Mouse (Mus musculus): Measurements from ENCODE around the gene Ccer2. TPM values are rescaled to one million over a fixed set of nuclear protein-coding genes. Genes with fewer than 3 reads are reported as not detected.

The Ccer2 gene
- total RNA-seq (2021) = under 1 TPM in 1 of 2 experiments, not detected in 1; 0.41 TPM
- long read RNA-seq, experiment 1 = 0 reads
- long read RNA-seq, experiment 2, partial matches to known transcripts = 1 of 1 reads
- long read RNA-seq, experiment 2, other reads (novel, unspliced or antisense) = 0 of 1 reads

DNA sequence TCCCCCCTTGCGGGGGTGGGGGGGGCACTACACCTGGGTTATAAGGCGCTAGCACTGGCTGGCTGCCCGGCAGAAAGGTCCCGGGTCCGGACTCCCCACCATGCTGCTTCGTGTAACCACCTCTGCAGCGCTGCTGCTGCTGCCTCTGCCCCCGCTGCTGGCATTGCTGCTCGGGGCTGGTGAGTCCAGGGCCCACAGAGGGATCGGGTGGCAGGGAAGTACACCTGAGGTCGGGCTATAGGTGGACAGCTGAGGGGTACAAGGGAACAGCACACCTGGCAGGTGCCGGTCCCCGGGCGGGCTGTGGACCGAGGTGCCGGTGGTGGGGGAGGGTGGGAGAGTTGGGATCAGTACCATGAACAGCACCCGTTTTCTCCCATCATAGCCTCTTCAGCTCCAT lies at the start of gene Ccer2:
Gene Ccer2 (plus strand): TSS at position 96 of the 400 bp plus-strand sequence.
- no peak for DNase-seq (ENCODE audit: low spot score in 2 of 2)

DNA sequence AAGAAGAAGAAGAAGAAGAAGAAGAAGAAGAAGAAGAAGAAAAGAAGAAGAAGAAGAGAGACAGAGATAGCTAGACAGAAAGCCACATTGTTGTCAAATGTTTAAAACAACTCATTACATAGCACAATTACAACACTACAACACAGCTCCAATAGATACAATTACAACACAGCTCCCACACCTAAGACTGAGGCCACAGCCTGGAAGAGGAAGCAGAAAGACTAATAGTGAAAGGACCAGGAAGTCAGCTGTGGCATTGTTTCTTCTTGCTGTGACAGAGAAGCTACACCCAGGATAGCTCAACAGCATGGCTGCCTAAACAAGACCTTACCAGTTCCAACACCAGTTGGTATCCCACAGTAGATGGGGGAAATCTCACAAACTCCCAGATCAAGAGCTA lies 46.5 kb upstream of the Ccer2 start:
- DNase-seq (ENCODE audit: low spot score in 2 of 2) = no peak

- DNase-seq (ENCODE audit: low spot score in 2 of 2) = no peak
Observed at GRCm38 (mm10) chr7:28710962-28711361, 45.0 kb upstream of the Ccer2 start.

- peak in 1 of 2 experiments; percentile 43 for DNase-seq (ENCODE audit: low spot score in 2 of 2)
Observed at GRCm38 (mm10) chr7:28714667-28715066, 41.3 kb upstream of the Ccer2 start.

DNA sequence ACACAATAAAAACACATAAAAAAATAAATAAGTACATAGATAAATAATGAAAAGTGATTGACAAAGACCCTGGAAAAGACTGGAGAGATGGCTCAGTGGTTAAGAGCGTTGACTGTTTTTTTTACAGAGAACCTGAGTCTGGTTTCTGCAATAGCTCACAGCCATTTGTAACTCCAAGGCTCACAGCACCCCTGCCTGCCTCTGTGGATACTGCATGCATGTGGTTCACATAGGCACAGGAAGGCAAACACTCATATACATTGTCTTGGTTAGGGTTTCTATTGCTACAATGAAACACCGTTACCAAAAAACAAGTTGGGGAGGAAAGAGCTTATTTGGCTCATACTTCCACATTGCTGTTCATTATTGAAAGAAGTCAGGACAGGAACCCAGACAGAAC lies 40.4 kb upstream of the Ccer2 start:
- DNase-seq (ENCODE audit: low spot score in 2 of 2) = no peak

- DNase-seq (ENCODE audit: low spot score in 2 of 2) = no peak
Observed at GRCm38 (mm10) chr7:28716590-28717281, 39.2 kb upstream of the Ccer2 start, which contains the start of gene Fbxo17. Fbxo17 (plus strand) TSS chr7:28716804.

DNA sequence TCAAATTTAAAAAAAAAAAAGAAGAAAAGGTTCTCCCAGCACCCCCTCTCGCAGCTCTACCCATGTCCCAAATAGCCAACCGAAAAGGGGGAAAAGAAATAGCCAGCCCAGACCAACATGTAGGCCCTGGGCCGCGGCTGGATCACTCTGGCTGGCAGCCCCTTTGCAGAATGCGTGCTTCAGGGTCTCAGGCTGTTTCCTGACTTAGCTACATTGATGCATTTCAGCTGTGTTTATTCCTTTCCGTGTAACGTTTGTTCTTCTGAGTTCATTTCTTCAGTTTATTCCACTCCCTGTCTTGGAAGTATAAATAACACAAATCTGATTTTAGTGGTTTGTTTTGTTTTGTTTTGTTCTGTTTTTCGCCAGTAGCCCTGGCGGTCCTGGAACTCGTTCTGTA lies 38.2 kb upstream of the Ccer2 start:
- DNase-seq (ENCODE audit: low spot score in 2 of 2) = no peak

DNA sequence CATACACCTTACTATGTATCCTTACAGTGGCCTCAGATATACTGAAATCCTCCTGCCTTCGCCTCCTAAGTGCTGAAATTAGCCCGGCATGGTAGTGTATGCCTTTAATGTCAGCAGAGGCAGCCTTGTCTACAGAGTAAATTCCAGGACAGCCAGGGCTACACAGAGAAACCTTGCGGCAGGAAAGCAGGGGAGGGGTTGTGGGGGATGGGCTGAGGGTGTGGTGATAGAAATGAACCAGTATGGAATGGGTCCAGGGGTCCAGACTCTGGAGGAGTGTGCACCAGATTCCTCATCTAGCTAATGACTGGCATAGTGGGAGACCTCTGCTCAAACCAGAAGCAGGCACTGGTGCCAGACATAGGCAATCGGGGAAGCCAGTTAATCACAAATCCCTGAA lies 36.8 kb upstream of the Ccer2 start:
- no peak for DNase-seq (ENCODE audit: low spot score in 2 of 2)

GRCm38 (mm10) chr7:28719650-28720049 lies 36.3 kb upstream of the Ccer2 start:
- DNase-seq (ENCODE audit: low spot score in 2 of 2) = no peak

- DNase-seq (ENCODE audit: low spot score in 2 of 2) = no peak
Observed at GRCm38 (mm10) chr7:28720753-28721537, 35.0 kb upstream of the Ccer2 start.

- no peak for DNase-seq (ENCODE audit: low spot score in 2 of 2)
Observed at GRCm38 (mm10) chr7:28722079-28722478, 33.9 kb upstream of the Ccer2 start.

DNA sequence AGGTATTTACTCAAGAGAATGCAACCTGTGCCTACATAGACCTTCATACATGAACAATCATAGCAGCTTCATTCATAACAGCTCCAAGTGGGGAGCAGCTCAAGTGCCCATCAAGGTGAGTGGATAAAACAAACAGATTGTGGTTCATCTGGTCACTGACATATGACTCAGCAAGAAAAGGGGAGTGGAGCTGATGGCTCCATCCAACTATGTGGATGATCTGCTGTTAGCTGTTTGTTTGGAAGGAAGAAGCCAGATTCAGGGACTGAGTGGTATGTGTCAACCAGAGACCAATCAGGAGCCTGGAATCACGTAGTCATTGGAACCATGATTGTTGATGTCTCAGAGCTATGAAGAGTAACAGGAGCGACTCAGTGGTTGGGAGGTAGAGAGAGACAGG lies 31.4 kb upstream of the Ccer2 start:
- no peak for DNase-seq (ENCODE audit: low spot score in 2 of 2)

DNA sequence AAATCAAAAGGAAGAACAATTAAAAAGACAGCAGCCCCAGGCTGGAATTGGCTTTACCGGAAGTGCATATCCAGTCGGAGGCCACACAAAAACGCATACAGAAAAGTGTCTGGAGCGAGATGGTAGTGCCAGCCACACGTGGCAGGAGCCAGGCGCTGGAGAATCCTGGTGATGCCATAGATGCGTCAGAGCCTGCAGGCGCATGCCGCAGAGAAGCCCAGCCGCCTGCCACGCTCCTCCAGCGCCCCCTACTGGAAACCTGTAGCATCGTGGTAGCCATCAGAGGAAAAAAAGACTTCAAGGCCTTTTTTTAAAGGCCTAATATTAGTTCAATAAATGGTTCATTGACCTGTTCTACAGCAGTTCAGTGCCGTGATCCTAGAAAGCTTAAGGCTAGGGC lies 29.4 kb upstream of the Ccer2 start:
- peak; percentile 75 to 81 for DNase-seq (ENCODE audit: low spot score in 2 of 2)

DNA sequence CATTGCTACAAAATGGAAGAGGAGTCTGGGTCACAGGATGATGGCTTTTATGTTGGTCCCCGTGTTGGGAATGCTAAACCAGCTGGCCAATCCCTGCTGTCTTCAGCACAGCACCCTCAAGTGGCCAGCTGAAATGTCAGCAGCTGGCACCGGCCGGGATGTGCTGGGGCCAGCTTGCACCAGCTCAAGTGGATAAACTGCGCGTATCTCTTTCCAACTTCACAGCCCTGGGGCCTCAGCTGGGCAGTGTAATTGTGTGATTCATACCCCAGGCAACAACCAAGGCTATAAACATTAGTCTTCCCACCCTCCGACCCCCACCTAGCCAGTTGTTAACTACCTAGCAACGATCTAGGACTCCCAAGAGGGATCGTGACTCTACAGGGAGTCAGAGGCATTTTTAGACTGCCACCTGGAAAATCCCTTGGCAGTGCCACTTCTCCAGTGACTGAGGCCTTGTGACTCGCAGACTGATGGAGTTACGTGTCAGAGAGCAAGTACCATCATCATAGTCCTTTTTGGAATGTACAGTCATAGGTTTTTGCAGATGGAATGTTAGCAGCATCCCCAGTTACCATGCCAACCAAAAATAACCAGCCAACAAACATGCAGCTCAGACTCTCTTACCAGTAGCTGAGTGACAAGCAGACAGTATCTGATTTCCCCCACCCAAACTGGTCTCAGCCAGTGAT lies 28.2 kb upstream of the Ccer2 start:
- DNase-seq (ENCODE audit: low spot score in 2 of 2) = peak; percentile 48 to 74

- DNase-seq (ENCODE audit: low spot score in 2 of 2) = peak in 1 of 2 experiments; percentile 32
Observed at GRCm38 (mm10) chr7:28732341-28733142, 23.4 kb upstream of the Ccer2 start.

DNA sequence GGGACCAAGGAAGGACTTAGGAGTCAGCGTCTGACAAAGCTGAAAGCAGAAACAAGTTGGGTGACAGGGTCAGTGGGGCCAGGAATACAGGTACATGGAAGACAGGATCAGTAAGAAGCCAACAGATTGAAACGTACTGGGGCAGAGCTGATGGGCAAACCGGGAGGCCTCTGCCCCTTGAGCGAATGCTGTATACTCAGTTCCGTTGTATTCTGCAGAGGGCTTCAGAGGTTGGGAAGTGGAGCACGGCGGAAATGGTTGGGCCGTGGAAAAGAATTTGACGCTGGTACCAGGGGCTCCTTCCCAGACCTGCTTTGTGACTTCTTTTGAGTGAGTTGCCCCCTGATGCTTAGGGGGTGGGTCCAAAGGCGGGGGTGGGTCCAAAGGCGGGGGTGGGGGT lies 22.8 kb upstream of the Ccer2 start:
- DNase-seq (ENCODE audit: low spot score in 2 of 2) = no peak

DNA sequence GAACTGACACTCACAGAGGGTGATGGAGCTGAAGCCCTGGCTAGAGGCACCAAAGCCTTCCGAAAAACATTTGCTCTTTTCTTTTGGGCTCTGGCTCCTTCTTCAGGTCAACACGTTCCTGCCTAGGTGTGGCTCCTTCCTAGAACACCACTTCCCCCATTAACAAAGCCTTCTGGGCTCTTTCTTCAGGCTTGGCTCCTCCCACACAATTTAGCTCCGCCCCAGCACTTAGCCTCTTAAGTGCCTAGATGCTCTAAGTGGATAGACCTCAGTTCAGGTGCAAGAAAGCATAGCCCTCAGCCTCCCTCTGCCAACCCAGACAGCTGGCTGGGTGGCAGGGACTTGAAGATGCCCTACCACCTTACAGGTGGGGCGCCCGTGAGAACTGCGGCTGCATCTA lies 20.3 kb upstream of the Ccer2 start:
- no peak for DNase-seq (ENCODE audit: low spot score in 2 of 2)

- DNase-seq (ENCODE audit: low spot score in 2 of 2) = no peak
Observed at GRCm38 (mm10) chr7:28739829-28740228, 16.1 kb upstream of the Ccer2 start.

DNA sequence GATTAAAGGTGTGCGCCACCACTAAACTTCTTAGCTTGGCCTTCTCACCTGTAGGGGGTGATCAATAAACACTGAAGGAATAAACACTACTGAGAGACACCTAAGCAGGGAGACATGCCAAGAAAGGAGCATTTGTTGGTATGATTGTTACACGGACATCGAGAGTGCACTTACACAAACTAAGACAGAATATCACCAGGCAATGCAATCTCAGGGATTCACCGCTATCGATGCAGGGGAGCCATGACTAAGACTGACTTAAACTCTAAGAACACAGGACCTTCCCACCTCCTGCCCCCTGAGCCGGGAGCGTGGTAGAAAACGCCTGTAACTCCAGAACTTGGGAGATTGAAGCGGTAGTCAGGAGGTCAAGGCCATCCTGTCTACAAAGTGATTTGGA lies 15.0 kb upstream of the Ccer2 start:
- DNase-seq (ENCODE audit: low spot score in 2 of 2) = no peak

- no peak for DNase-seq (ENCODE audit: low spot score in 2 of 2)
Observed at GRCm38 (mm10) chr7:28741368-28741708, 14.6 kb upstream of the Ccer2 start.

Measured in layer of hippocampus, postnatal 14 days (tissue).